Mouse (Mus musculus) testis, adult 2 months (tissue): ENCODE measurements around the gene Tatdn3.

Experiments used
- CTCF ChIP-seq: fragments of 200-500 bp; IDR thresholded peaks from 2 replicates; pipeline ENCODE4 v1.5.1; 2012; ENCODE audit warnings: low read depth, mild to moderate bottlenecking, inconsistent platforms, low read length, moderate library complexity; ENCODE audit not compliant: control insufficient read depth, insufficient read depth, insufficient replicate concordance
- POLR2A ChIP-seq: fragments of 200-500 bp; IDR thresholded peaks from 2 replicates; pipeline ENCODE4 v1.6.1; 2012; ENCODE audit warnings: low read depth, mild to moderate bottlenecking, inconsistent platforms, low read length, moderate library complexity; ENCODE audit not compliant: control insufficient read depth

DNA sequence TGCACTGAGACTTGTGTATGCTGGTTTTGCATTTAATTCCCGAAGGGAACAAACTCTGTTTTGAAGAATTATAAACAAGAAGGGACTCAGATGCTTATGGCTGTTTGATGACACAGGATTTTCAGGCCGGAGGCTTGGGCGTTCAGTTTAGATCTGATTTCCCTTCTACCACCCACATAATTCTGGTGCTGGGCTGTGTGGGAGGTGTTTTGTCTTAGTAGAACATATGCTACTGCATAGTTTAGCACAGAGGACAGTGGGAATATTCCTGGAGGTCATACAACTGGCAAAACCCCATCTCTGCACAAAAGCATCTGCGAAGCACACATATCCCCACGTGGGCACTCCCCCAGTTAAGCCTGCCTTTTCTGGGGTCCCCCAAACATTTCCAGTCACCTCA is 30.8 kb upstream of the Tatdn3 start:
- TF ChIP-seq POLR2A (no peak), CTCF (no peak)
